Mouse (Mus musculus) cortical plate, adult 2 months (tissue): ENCODE measurements at regions not wholly inside any gene's neighbourhood (a gene's known extent, or its start where the extent isn't known, plus 50 kb on each side); places are given as distances from the start of the nearest gene placed in this dataset.
A peak's percentile ranks its signal among the peaks of the same experiment; 100 is the strongest.

ENCODE experiments used
- H3K27ac ChIP-seq: fragments of 200-500 bp; 2 replicates; pipeline ENCODE4 v1.5.1; 2012; ENCODE audit warnings: low read length, control low read depth, inconsistent platforms; ENCODE audit not compliant: insufficient read depth
- H3K4me1 ChIP-seq: fragments of 200-500 bp; 2 replicates; pipeline ENCODE4 v1.6.1; 2011; ENCODE audit warnings: low read length; ENCODE audit not compliant: control insufficient read depth, insufficient read depth
- H3K4me3 ChIP-seq: fragments of 200-500 bp; 2 replicates; pipeline ENCODE4 v1.5.1; 2011; ENCODE audit warnings: mild to moderate bottlenecking, low read length, control low read depth; ENCODE audit not compliant: insufficient read depth
- CTCF ChIP-seq: fragments of 200-500 bp; IDR thresholded peaks from 2 replicates; pipeline ENCODE4 v1.5.1; 2011; ENCODE audit warnings: mild to moderate bottlenecking, control low read depth, low read length; ENCODE audit not compliant: insufficient read depth; ENCODE audit errors: extremely low read depth
- POLR2A ChIP-seq: fragments of 200-500 bp; IDR thresholded peaks from 2 replicates; pipeline ENCODE4 v1.6.1; 2011; ENCODE audit warnings: mild to moderate bottlenecking, low read length, control low read depth; ENCODE audit not compliant: insufficient read depth; ENCODE audit errors: extremely low read depth

DNA sequence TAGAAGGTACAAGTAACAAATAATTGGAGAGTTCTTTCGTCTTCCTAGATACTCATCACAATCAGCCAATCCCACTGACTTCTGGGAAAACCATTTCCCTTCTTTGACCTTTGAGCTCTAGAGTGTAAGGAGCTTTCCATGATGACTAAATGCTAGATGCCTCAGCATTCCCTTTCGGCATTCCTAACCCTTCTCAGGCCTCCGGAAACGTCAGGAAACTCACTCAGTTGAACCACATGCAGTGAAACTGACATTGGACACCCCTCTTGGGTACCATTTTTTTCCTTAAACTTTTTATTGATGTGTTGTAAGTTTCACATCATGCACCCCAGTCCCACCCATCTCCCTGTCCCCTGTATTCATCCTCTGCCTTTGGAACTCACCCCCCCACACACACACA is 361.5 kb downstream of the Gm9195 start:
- no peak overlapping the region for H3K4me3 ChIP-seq
- TF ChIP-seq POLR2A: no peak
- TF ChIP-seq CTCF: no peak
- no peaks in the 10 kb centered on the region; the same call in 1 of the 2 replicates for H3K4me1 ChIP-seq
- H3K27ac ChIP-seq: no peak overlapping the region

DNA sequence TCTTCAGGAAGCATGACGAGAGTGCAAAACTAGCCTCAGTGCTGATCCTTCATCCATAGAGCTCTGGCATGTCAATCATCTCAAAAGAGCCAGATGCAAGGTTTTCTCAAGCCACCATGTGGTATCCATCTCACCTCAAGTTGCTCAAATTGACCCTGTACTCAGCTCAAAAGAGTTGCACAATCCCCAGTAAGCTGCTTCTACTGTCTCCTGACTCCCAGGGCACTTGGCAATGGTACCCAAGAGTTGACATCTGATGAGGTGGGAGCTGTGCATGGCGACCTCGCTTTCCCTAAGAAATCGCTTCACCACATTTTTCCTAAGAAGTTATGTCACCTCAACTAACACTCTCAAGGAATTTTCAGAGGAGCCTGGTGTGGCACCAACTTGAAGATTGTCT is 369.9 kb downstream of the Gm9195 start:
- TF ChIP-seq POLR2A: no peak
- TF ChIP-seq CTCF: no peak
- H3K4me1 ChIP-seq: no peaks in the 10 kb centered on the region; the same call in 1 of the 2 replicates
- no peak overlapping the region for H3K27ac ChIP-seq
- no peak overlapping the region for H3K4me3 ChIP-seq

- Histone ChIP-seq H3K4me1 (no peaks in the 10 kb centered on the region; the same call in 1 of the 2 replicates), H3K27ac (no peak overlapping the region), H3K4me3 (no peak overlapping the region)
- TF ChIP-seq CTCF (no peak), POLR2A (no peak)
Observed at GRCm38 (mm10) chr14:72121006-72121405, 370.6 kb downstream of the Gm9195 start.

DNA sequence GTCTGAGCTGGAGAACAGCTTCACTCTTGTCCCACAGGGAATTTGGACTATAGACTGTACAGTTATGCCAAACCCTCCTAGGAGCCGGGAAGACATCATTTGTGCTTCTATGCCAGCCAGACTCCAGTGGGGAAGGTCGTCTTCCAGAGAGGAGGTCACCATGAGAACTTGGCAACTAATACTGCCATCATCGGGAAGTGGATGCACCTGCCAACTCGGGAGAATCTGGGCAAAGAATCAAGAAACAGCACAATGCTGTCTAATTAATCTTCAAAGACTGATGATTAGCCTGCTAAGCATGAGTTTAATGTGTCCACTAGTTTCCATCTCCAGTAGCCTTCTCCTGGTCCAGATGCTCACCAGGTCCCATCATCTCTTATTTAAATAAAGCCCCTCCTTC is 374.8 kb downstream of the Gm9195 start:
- no peak for TF ChIP-seq CTCF
- Histone ChIP-seq H3K27ac (no peak overlapping the region), H3K4me3 (no peak overlapping the region), H3K4me1 (no peaks in the 10 kb centered on the region)

- Histone ChIP-seq H3K4me3 (no peak overlapping the region), H3K27ac (no peak overlapping the region), H3K4me1 (no peaks in the 10 kb centered on the region)
- no peak for TF ChIP-seq POLR2A
Observed at GRCm38 (mm10) chr14:72113377-72113993, 378.2 kb downstream of the Gm9195 start.

DNA sequence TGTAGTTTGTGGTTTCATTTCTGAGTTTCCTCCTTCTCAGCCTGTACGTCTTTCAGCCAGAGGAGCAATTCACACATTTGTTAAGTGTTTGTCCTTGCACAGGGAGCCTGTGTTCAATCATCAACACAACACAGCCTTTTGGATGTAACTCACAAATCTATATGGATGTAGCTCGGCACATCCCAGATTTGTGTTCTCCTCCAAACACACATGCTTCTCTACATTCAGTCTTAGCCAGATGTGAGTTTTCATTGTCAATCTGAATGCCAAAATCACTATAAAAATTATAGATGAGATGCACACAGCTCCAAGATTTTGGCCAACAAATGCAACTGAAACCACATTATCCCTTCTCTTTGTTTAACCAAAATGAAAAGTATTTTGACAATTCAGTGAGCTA is 380.9 kb downstream of the Gm9195 start:
- no peak for TF ChIP-seq POLR2A
- no peak for TF ChIP-seq CTCF
- H3K4me3 ChIP-seq: no peak overlapping the region
- H3K4me1 ChIP-seq: no peaks in the 10 kb centered on the region
- no peak overlapping the region for H3K27ac ChIP-seq

DNA sequence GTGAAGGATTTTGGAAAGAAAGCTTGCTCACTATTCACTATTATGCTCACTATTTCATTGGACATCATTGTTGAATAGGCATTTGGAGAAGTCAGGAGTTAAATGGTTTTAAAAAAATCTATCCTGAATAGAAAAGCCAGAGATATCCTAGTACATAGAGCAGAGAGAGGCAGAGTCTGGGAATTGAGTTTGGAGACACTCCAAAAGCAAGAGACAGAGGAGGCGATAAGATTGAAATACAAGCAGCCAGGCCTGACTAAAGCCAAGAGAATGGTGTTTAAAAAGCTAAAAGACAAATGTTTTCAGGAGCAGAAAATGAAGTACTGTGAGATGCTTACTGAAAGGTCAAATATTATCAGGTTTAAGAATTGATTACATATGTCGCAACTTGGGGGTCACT is 400.1 kb downstream of the Gm9195 start:
- TF ChIP-seq CTCF: no peak
- TF ChIP-seq POLR2A: no peak

GRCm38 (mm10) chr14:72081473-72081872 is 410.2 kb downstream of the Gm9195 start:
- H3K27ac ChIP-seq: no peak overlapping the region
- no peak for TF ChIP-seq CTCF
- no peak for TF ChIP-seq POLR2A

More for the DNA sequence above, 400.1 kb downstream of the Gm9195 start:
- H3K27ac ChIP-seq: no peak overlapping the region
- no peaks in the 10 kb centered on the region for H3K4me1 ChIP-seq
- no peak overlapping the region for H3K4me3 ChIP-seq

GRCm38 (mm10) chr14:72064111-72064812 is 427.4 kb downstream of the Gm9195 start:
- H3K4me1 ChIP-seq: peaks cover 2% of the 10 kb centered on the region; the same call in 1 of the 2 replicates
- TF ChIP-seq POLR2A (no peak), CTCF (no peak)
- H3K4me3 ChIP-seq: no peak overlapping the region
- H3K27ac ChIP-seq: peak overlapping the region; percentile 72

More at GRCm38 (mm10) chr14:72081473-72081872, 410.2 kb downstream of the Gm9195 start:
- Histone ChIP-seq H3K4me3 (no peak overlapping the region), H3K4me1 (no peaks in the 10 kb centered on the region)

DNA sequence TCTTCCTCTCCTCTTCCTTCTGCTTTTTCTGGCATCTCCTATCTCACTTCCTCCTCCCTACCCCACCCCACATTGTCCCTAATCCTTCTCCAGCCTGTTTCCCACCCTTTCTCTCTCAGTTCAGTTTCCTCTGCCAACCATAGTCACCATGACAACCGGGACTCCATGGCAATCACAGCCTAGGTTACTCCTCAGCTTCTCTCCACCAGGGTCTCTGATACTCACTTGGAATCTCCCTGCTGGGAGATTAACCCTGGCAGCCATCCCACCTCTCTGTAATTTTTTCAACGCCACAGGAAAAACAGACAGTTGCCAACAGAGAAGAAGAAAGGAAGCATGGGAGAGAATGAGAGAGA is 448.8 kb downstream of the Gm9195 start:
- Histone ChIP-seq H3K4me1 (peaks cover 5% of the 10 kb centered on the region), H3K4me3 (no peak overlapping the region), H3K27ac (peak overlapping the region; percentile 60; the same call in 1 of the 2 replicates)
- TF ChIP-seq POLR2A (no peak), CTCF (no peak)
